Mouse (Mus musculus) neural tube, embryonic 11.5 days (tissue): ENCODE measurements at regions not wholly inside any gene's neighbourhood (a gene's known extent, or its start where the extent isn't known, plus 50 kb on each side); places are given as distances from the start of the nearest gene placed in this dataset.

Experiments
- ATAC-seq: fragments of 200-750 bp; cut with Nextera tagmentation; 2 replicates; pipeline ENCODE4 v1.8.0; 2017; ENCODE audit warnings: moderate number of reproducible peaks, mild to moderate bottlenecking, moderate TSS enrichment, moderate library complexity; ENCODE audit not compliant: insufficient read depth, low FRiP score, low TSS enrichment
- DNase-seq: peaks from one replicate; pipeline ENCODE4 v3.0.0-alpha.2; 2015; ENCODE audit warnings: low spot score
- H3K27ac ChIP-seq: fragments of 300-500 bp; sonication (generic); 2 replicates; pipeline ENCODE4 v1.5.1; 2014; ENCODE audit warnings: low read depth, mild to moderate bottlenecking, low read length
- H3K27me3 ChIP-seq: fragments of 300-500 bp; sonication (generic); 2 replicates; pipeline ENCODE4 v1.6.1; 2014; ENCODE audit warnings: mild to moderate bottlenecking, low read length, mixed read lengths; ENCODE audit not compliant: control insufficient read depth, insufficient read depth
- H3K36me3 ChIP-seq: fragments of 300-500 bp; sonication (generic); 2 replicates; pipeline ENCODE4 v1.6.1; 2014; ENCODE audit warnings: mild to moderate bottlenecking, low read length, moderate library complexity, mixed read lengths; ENCODE audit not compliant: control insufficient read depth, insufficient read depth
- H3K4me1 ChIP-seq: fragments of 300-500 bp; sonication (generic); 2 replicates; pipeline ENCODE4 v1.6.1; 2014; ENCODE audit warnings: low read length, mixed read lengths; ENCODE audit not compliant: control insufficient read depth, insufficient read depth
- H3K4me2 ChIP-seq: fragments of 300-500 bp; sonication (generic); 2 replicates; pipeline ENCODE4 v1.6.1; 2014; ENCODE audit warnings: low read depth, mild to moderate bottlenecking, moderate library complexity
- H3K4me3 ChIP-seq: fragments of 300-500 bp; sonication (generic); 2 replicates; pipeline ENCODE4 v1.5.1; 2014; ENCODE audit warnings: low read depth, low read length
- H3K9ac ChIP-seq: fragments of 300-500 bp; sonication (generic); 2 replicates; pipeline ENCODE4 v1.6.1; 2014; ENCODE audit warnings: mild to moderate bottlenecking, low read length
- H3K9me3 ChIP-seq: fragments of 300-500 bp; sonication (generic); 2 replicates; pipeline ENCODE4 v1.6.1; 2016; ENCODE audit warnings: low read length; ENCODE audit not compliant: control insufficient read depth
- WGBS: fragments of 180-500 bp; shearing (Covaris S2); extraction: QIAGEN DNeasy Blood & Tissue Kit; methylation state at CpG from one replicate; pipeline ENCODE4 v1.1.7; 2014; 5-methylcytosine and 5-hydroxymethylcytosine counted together

DNA sequence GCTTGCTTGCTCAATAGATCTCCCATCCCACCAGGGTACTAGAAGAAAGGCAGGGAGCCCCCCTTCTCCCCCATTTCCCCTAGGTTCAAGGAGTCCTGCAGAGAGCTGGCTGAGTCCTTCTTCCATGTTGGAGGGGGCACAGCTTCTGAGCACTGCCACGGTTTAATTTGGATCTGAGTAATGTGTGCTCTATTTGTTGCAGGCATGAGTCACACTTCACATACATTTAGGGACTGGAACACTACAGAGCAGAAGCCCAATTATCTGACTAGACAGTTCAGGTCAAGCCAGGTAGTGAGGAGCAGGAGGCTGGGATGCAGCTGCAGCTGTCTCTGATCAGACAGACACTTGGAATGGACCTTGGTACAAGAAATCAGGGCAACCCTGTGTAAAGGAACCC lies 644.1 kb upstream of the Fam19a5 start:
- no peak overlapping the region for H3K9ac ChIP-seq
- H3K4me1 ChIP-seq: no peaks in the 10 kb centered on the region
- no peaks in the 10 kb centered on the region for H3K27me3 ChIP-seq
- no peak overlapping the region for H3K4me3 ChIP-seq
- 63% methylated on average over 1 of the region's 1 CpGs for WGBS
- no peaks in the 10 kb centered on the region for H3K36me3 ChIP-seq
- H3K4me2 ChIP-seq: no peak overlapping the region
- DNase-seq (no peak), ATAC-seq (no peak)
- no peaks in the 10 kb centered on the region for H3K9me3 ChIP-seq
- no peak overlapping the region for H3K27ac ChIP-seq

DNA sequence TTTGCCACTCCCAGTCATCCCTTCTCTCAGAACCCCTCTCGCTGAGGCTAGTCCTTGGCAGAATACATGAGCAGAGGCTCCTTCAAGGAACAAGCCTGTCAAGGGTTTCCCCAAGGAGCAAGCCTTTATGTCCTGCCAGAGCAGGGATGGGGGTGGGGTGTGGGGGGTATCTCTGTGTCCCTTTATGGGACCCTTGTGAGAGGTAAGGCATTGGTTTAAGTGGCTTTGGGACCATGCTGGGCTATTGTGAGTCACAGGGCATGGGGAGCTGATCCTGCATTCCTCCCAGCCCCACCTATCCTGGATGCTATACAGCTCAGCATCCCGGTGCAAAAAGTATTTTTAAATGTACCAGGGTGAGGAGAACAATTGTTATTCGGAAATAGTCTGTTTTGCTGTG lies 641.1 kb upstream of the Fam19a5 start:
- H3K4me3 ChIP-seq: no peak overlapping the region
- no peaks in the 10 kb centered on the region for H3K4me1 ChIP-seq
- H3K4me2 ChIP-seq: no peak overlapping the region
- no peaks in the 10 kb centered on the region for H3K36me3 ChIP-seq
- no peak overlapping the region for H3K9ac ChIP-seq
- H3K27me3 ChIP-seq: no peaks in the 10 kb centered on the region
- DNase-seq: no peak
- H3K27ac ChIP-seq: no peak overlapping the region
- no peak for ATAC-seq
- 19% methylated on average over 3 of the region's 3 CpGs for WGBS
- no peaks in the 10 kb centered on the region for H3K9me3 ChIP-seq

DNA sequence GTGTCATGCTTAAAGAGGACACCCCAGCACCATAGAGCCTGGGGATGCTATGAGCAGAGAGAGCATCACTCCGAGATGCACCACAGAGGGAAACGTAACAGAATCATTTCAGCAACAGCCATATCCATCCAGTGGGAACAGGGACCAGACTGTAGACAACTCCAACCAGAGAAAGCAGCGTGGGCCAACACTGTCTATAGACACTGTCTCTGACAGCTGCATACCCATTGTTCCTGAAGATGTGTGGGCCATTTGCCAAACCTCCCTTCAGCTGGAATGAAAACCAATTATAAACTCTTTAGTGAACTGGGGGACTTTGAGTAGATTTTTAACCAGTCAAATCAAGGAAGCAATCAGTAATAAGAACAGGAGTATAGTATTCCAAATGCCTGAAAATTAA lies 630.8 kb upstream of the Fam19a5 start:
- no peak for DNase-seq
- no peak overlapping the region for H3K27ac ChIP-seq
- 86% methylated on average over 3 of the region's 3 CpGs for WGBS

DNA sequence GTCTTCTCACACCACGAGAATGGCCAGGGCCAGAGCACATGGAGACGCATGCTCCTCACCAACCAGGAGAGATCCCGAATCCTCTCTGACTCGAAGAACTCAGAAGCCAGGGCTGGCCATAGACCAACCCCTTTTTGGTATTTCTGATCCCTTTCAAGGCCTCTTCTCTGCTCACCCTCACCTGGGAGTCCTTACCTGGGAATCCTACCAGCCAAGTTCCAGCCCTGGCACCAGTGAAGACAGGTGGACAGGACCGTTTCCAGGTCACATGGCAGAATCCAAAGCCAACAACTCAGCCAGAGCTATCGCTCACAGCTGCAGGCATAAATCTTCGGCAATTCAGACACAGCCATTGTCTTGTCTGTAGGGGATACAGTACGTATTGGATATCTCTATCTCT lies 626.2 kb upstream of the Fam19a5 start:
- Histone ChIP-seq H3K27ac (no peak overlapping the region), H3K4me2 (no peak overlapping the region), H3K4me3 (no peak overlapping the region), H3K9ac (no peak overlapping the region), H3K9me3 (no peaks in the 10 kb centered on the region), H3K36me3 (no peaks in the 10 kb centered on the region), H3K4me1 (peaks cover 8% of the 10 kb centered on the region), H3K27me3 (no peaks in the 10 kb centered on the region)
- ATAC-seq (no peak), DNase-seq (no peak)
- 90% methylated on average over 8 of the region's 8 CpGs for WGBS

More for the DNA sequence above, 630.8 kb upstream of the Fam19a5 start:
- no peak for ATAC-seq
- Histone ChIP-seq H3K9me3 (no peaks in the 10 kb centered on the region), H3K27me3 (no peaks in the 10 kb centered on the region), H3K4me1 (no peaks in the 10 kb centered on the region), H3K36me3 (no peaks in the 10 kb centered on the region), H3K4me3 (no peak overlapping the region), H3K4me2 (no peak overlapping the region), H3K9ac (no peak overlapping the region)

DNA sequence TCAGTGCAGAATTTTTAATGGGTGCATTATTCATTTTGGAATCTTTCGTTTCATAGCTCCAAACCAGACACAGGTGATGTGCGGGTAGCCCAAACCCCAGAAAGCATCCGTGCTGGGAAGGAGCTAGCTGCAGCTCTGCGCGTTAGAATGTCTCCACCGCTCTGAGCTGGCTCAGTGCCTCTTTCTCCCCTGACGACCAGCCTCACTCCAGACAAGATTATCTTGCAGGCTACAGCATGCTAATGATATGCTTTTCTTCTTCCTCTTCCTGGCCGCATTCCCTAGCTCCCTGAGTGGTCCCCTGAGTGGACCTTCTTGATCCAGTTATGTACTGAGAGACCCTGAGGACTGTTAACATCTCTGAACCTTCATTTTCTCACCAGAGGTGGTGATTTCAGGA lies 624.4 kb upstream of the Fam19a5 start:
- Histone ChIP-seq H3K27me3 (no peaks in the 10 kb centered on the region), H3K9me3 (no peaks in the 10 kb centered on the region), H3K27ac (no peak overlapping the region), H3K9ac (no peak overlapping the region), H3K4me1 (peaks cover 8% of the 10 kb centered on the region), H3K4me2 (no peak overlapping the region), H3K4me3 (no peak overlapping the region), H3K36me3 (no peaks in the 10 kb centered on the region)
- ATAC-seq (no peak), DNase-seq (no peak)
- WGBS: 61% methylated on average over 8 of the region's 8 CpGs

DNA sequence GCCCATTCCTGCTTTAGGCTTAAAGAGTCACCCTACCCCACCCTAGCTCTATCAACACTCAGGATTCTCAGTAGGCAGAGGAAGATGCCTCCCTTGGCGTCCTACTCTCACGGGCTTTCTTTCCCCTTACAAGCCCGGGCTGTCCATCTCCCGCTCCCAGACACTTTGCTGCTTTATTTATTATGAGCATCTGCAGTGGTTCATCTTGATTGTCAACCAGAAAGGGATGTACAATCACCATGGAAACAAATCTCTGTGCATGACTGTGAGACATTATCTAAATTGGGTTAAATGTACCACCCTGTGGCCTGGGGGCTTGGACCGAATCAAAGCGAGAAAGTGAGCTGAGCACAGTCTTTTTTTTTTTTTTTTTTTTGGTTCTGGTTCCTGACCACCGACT lies 623.9 kb upstream of the Fam19a5 start:
- Histone ChIP-seq H3K4me3 (no peak overlapping the region), H3K27ac (no peak overlapping the region), H3K27me3 (no peaks in the 10 kb centered on the region), H3K4me2 (no peak overlapping the region), H3K4me1 (peaks cover 8% of the 10 kb centered on the region), H3K9me3 (no peaks in the 10 kb centered on the region), H3K36me3 (no peaks in the 10 kb centered on the region), H3K9ac (no peak overlapping the region)
- 19% methylated on average over 7 of the region's 7 CpGs for WGBS
- DNase-seq (no peak), ATAC-seq (no peak)

DNA sequence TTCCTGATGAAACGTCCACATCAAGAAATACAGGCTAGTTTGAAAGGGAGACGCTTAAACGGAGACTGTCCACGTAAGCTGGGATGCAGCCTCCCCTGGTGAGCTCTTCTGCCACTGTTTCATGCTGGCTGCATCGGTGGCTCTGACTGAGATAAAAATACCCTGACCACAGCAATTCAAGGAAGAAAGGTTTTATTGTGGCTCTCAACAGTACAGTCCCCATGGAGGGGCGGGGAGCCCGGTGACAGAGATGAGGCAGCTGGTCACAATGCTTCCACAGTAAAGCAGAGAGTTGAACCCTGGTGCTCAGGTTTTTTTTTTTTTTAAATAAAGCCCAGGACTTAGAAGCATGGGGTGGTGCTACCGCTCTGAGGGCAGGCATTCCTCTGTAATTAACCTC lies 622.7 kb upstream of the Fam19a5 start:
- peak; percentile 19 for DNase-seq
- no peaks in the 10 kb centered on the region for H3K27me3 ChIP-seq
- no peak for ATAC-seq
- no peaks in the 10 kb centered on the region for H3K9me3 ChIP-seq
- no peak overlapping the region for H3K4me2 ChIP-seq
- WGBS: 16% methylated on average over 8 of the region's 8 CpGs
- H3K36me3 ChIP-seq: no peaks in the 10 kb centered on the region
- H3K4me1 ChIP-seq: peaks cover 8% of the 10 kb centered on the region
- H3K27ac ChIP-seq: no peak overlapping the region
- no peak overlapping the region for H3K9ac ChIP-seq
- H3K4me3 ChIP-seq: no peak overlapping the region

DNA sequence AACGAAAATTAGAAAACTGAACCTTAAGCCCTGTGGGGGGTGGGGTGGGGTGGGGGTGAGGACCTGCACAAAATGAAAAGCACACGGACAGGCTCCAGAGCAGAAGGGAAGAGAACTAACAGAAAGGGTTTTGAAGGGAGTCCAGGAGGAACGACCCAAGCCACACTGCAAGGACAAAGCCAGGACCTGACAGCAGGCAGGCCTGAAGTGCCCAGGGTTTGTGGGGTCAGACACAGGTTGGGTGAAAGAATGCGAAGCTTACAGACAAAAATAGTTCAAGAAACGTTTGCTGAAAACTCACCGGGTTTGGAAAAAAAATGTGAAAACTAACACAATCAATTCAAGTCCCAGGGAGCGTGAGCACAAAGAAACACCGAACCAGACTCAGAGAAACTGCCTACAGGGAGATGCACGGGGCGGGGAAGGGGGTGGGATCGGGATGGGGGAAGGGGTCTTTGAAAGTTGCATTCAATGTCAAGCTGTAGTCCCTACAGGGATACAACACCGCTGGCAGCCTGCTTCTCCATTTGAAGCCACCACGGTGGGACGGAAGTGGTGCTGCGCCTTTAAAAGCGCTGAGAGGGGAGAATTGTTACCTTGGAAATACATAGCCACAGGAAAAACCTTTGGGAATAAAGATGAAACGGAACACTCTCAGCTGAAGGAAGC lies 618.9 kb upstream of the Fam19a5 start:
- no peak for ATAC-seq
- H3K27me3 ChIP-seq: no peaks in the 10 kb centered on the region
- H3K4me2 ChIP-seq: no peak overlapping the region
- peaks cover 4% of the 10 kb centered on the region for H3K4me1 ChIP-seq
- H3K9me3 ChIP-seq: no peaks in the 10 kb centered on the region
- H3K27ac ChIP-seq: no peak overlapping the region
- H3K4me3 ChIP-seq: no peak overlapping the region
- 12% methylated on average over 17 of the region's 17 CpGs for WGBS
- H3K36me3 ChIP-seq: no peaks in the 10 kb centered on the region
- peak overlapping the region; percentile 22; the same call in 1 of the 2 replicates for H3K9ac ChIP-seq
- DNase-seq: peak; percentile 20

DNA sequence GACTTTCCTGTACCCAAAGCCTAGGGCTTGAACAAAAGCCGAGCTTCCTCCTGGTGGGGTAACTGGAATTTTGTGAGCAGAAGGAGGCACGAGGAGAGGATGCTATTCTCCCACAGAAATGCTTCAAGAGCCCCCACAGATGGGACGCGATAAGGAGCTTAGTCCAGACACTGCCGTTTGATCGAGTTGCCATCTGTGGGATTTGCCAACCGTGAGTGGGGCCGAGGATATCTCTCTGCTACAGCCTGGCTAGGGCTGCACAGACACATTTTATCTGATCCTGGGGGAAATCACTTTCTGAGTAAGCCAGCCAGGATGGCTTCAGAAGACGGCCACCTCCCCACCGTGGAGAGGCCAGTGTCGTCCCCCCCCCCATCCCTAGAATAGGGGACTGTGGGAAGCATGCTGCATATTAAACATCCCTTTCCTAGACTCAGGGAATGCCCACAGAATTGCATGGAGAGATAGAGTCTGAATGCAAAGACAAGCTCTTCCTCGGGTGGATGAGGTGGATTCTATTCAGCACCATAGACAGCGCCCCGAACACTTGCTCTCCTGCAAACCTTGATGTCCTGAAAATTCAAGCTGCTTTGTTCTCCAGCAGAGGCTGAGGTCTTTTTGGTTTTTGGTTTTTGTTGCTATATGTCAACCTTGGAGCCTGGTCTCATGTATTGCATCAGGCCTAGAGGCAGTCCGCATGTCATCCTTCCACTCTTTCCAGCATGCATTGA lies 611.6 kb upstream of the Fam19a5 start:
- Histone ChIP-seq H3K9me3 (no peaks in the 10 kb centered on the region), H3K36me3 (no peaks in the 10 kb centered on the region), H3K9ac (no peak overlapping the region), H3K4me2 (no peak overlapping the region), H3K4me3 (no peak overlapping the region), H3K4me1 (no peaks in the 10 kb centered on the region), H3K27me3 (no peaks in the 10 kb centered on the region), H3K27ac (no peak overlapping the region)
- DNase-seq (peak; percentile 42), ATAC-seq (no peak)
- 60% methylated on average over 15 of the region's 15 CpGs for WGBS
